Mouse (Mus musculus) cerebellum, postnatal 36 days (tissue): Measurements from ENCODE around the gene Aspdh.

ENCODE experiments used
- DNase-seq, 2 experiments: peaks; one replicate each; pipeline ENCODE4 v3.0.0; 2021 to 2022; ENCODE audit warnings: mixed read lengths in 2 of 2

Aspdh gene

DNA sequence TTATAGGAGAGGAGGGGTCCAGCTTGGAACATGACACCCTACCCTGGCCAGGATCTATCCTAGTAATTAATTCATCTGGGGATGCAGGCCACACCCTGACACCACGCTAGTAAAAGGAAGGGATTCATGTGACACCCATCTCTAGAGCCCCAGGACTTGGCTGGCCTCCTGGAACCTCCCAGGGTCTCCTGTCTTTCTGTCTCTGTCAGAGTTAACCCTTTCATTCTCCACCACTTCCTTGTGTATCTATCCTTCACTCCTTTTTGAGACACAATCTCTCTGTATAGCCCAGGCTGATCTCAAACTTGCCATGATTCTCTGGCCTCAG, 7.3 kb downstream of the Aspdh start:
- DNase-seq, result peak in 1 of 2 experiments; percentile 9

DNA sequence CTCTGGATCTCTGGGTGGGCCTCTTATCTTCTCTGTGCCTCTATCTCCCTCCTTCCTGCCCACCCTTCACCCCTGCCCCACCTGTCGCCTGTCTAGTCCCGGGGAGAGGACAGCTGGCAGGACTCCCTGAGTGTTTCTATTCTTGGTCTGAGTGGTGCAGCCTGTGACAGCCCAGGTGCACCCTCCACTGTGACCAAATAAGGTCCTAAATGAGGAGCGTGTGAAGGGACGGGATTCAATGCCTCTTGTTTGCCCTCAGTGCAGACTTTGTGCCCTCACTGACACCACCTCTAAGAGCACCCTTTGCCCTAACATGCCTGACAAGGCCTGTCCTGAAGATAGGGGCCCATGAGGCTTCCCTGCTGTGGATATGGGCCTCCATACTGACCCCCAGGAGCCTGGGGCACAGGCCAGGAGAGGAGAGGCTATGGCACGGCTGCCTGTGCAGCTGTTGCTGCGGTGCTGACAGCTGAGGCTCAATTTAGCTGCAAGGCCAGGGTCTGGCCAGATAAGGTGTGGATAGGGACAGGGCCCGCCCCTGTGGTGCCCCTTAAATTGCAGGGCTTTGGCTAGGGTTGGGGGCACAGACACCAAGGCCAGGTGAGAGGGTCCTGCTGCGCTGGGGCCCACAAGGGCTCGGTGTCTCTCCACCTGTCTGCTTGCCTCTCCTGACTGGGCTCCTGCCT, 7.9 kb downstream of the Aspdh start:
- peak in 1 of 2 experiments; percentile 32 for DNase-seq

DNA sequence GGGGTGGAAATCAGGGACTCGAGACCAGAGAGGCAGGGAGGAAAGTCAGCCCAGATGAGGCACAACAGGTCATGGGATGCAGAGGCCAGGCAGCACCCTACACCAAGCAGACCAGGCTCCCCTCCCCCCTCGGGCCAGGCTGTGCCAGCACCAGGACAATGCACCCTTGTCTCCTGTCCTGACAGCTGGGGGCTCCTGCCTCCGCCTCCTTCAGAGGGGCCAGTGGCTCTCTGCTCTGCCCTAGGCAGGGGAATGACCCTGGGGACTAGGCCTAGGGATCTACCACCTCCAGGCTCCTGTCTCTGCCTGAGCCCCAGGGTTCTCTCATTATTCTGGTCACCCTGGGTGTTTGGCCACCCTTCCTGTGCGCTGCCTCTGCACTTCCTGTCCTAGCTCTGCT, 9.2 kb downstream of the Aspdh start:
- peak in 1 of 2 experiments; percentile 52 for DNase-seq

DNA sequence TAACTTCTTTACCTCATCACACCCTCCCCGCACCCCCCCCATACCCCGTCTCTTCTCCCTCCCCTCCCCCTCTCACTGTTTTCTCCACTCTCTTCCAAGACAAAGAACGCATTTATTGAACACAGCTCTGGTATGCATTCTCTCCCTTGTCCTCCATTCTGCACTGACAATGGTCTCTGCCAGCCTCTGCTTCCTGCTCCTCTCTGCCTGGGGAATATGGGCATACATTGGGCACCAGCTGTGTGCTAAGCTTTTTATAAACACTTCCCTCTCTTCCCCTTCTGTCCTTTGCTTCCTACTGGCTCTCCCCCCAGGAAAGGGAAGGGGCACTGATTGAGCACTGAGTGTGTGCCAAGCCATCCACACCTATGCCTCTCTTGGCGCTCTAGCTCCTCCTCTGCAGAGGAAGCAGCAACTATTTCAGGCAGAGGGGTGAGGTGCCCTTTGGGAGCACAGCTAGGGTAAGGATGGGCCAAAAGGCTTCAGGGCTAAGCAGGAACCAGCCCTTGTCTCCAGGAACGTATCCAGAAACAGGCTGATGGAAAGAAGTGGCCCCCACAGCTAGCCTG, 9.9 kb downstream of the Aspdh start:
- DNase-seq, result peak in 1 of 2 experiments; percentile 1

DNA sequence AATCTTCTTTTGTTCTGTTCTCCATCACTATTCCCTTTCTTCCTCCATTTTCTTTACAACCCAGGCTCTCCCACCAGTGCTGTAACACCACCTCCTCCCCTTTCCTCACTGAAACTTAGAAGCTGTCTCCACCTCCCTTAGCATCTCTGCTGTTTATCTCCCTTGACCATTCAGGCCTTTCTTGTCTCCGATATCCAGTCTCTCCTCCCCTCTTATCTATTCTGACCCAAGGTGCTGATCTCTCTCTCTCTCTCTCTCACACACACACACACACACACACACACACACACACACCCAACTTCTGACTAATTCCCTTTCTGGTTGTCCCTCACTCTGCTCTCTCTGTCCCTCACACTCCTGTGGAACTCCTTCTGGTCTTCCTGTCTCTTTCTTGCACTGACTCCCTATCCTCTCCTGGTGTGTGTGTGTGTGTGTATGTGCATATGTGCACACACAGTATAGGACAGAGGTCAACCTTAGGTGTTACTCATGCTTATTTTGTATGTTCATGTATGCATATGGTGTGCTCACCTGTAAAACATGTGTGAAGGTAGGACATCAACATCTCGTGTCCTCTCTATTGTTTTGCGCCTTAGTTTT, 17.7 kb downstream of the Aspdh start:
- no peak for DNase-seq

DNA sequence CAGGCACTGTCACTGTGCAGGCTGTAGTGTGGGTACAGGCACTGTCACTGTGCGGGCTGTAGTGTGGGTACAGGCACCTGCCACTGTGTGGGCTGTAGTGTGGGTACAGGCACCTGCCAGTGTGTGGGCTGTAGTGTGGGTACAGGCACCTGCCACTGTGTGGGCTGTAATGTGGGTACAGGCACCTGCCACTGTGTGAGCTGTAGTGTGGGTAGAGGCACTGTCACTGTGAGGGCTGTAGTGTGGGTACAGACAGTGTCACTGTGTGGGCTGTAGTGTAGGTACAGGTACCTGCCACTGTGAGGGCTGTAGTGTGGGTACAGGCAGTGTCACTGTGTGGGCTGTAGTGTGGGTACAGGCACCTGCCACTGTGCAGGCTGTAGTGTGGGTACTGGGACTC, 18.9 kb downstream of the Aspdh start:
- no peak for DNase-seq

DNA sequence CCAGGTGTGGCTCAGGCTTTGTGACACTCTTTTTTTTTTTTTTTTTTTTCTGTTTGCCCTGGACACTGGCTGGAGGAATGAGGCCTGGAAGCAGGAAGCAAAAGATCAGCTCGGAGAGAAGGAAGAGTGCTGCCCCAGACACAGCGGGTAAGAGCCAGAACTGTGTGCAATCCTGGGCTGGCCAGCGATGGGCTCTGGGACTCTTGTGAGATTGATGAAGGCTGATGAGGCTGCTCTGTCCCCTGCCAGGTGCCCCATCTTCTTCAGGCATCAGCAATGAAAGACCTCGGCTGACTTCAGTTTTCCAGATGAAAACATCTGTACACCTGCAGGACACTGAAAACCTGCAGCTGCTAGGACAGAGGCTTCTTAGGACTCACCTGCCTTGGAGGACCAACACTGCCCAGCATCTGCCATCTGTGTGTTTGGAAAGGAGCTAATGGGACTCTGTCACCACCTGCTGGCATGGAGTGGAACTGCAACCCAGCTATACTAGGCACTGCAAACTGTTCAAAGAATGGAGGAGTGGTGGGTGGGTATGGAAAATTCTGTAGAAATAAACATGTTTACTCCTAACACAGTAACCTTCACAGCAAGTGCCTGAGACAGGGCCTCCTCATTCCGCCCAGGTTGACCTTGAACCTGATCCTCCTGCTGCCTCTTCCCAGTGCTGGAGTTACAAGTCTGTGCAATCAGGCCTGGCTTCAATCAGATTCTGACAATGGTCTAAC, 19.8 kb downstream of the Aspdh start:
- peak; percentile 86 to 90 for DNase-seq

DNA sequence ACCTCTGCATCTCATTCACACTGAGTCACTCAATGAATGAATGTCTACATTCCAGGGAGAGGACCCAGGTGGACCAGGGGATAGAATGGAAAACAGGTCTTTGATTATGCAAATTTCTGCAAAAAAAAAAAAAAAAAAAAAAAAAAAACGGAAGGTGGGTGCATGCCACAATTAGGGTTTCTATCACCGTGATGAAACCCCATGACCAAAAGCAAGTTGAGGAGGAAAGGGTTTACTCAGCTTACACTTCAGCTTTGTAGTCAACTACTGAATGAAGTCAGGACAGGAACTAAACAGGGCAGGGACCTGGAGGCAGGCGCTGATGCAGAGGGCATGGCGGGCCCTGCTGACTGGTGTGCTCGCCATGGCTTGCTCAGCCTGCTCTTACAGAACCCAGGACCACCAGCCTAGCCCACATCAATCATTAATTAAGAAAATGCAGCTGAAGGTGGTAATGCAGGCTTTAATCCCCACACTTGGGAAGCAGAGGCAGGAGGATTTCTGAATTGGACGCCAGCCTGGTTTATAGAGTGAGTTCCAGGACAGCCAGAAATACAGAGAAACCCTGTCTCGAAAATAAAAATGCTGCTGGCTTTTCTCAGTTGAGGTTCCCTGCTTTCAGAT, 20.5 kb downstream of the Aspdh start:
- DNase-seq, result no peak

DNA sequence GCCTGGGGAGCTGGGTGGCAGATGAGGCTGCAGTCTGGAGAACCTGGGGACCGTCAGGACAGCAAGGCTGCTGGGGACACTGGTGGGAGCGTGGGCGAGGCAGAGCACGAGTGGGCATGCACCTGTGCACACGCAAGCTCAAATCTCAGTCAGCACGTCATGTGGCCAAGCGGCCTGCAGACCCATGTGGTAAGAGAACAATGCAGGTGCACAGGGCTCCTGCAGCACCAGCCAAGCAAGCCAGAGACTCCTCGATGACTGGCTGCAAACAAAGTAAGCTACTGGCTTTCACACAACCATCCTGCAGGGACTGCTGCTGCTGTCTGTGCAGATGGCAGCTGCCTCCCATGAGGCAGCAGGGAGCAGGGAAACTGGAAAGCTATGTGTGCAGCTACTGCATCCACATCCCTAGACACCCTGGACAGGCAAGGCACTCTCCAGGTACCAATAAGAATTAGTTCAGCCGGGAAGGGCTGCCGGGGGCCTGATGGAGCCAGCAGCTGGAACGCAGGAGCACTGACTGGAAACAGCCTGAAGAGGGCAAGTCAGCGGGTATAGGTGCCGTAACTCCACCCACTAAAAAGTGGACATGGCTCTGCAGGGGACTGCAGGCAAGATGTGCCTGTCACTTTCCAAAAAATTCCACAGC, 21.9 kb downstream of the Aspdh start:
- DNase-seq, result no peak

DNA sequence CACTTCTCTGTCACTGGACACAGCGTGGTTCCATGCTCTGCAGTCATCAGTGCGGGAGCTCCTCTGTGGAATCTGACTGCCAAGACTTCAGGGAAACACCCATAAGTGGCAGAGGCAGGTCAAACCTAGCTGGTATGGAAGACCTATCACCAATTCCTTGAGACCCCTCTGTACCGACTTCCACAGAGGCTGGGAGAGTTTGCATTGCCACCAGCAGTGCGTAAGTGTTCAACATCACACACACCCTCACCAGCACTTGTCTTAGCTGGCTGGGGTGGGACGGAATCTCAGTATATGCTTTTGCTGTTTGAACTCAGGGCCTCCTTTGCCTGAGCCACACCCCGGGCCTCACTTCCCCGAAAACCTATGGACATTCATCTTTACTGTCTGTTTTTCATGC, 22.7 kb downstream of the Aspdh start:
- no peak for DNase-seq

DNA sequence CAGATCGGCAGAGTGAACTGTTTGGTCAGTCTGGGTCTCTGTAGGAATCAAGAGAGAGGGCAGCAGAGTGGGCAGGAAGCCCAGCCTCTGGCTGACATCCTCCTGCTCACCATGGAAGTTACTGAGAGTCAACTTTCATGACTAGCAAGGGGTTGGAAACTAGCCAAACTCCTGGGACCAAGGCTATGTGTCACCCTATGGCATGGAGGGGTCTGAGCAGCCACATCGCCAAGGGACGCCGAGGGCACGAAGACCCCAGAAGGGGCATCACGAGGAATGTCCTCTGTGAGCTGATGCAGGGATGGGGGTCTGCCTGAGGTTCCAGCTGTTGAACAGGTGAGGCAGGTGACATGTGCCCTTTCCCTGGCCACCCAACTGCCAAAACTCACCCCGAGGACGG, 23.4 kb downstream of the Aspdh start:
- no peak for DNase-seq

DNA sequence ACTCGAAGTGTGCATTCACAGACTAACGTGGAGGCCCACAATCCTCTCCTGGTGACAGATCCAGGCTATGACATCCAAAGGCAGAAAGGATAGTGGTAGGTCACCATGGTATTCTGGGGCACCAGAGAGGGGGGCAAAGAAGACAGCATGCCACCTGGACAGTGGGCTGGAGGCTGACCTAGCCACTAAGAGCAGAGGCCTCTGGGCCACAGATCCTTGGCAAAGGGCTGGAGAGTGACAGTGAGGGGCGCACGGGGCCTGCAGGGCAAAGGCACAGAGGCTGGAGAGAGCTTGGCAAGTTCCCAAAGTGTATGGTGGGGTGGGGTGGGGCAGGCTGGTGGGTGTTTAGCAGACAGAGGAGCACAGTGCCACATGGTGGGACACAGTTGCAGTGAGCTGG, 25.1 kb downstream of the Aspdh start:
- DNase-seq, result peak in 1 of 2 experiments; percentile 5

DNA sequence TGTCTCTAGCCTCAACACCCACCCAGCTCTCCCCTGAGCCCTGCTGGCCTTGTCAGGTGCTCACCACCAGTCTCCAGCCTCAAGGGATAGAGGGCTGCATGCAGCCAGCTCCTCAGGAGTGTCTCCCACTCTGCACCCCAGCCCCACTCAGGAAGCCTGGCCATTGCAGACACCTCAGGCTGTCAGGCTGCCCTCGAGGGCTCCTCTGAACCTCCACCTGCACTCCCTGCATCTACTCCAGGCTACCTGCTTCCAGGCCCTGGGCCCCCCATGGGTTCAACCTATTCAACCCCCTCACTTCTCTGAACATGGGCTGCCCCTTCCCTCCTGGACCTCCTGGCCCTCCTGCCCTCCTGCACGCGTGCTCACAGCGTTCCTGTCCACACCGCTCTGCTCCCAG, 26.2 kb downstream of the Aspdh start:
- DNase-seq, result no peak

DNA sequence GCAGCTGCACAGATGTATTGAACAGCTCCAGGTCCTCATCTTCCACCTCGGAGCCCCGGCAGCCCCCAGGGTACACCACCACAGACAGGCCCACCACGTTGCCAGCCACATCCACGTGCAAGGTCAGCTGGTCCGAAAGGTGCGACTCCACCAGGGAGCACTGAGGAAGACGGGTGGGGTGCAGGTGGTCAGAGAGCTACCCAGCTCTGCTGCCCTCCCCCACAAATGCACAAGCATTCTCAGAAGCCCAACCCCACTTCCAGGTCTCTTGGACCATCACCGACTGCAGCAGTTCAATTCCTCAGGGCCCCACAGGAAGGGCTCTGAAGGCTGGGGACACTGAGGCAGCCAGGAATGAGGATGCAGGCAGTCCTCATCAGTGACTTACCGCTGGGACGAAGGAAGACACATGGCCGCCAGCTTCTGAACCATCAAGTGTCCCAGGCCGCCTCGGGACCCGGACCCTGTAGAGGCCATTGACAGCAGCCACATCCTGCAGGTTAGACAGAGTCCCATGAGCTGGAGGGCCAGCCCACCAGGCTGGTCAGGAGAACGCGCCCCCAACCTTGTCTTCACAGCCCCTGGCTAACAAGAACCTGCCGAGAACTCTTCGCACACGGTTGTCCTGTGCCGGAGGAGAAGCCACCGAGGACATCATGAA, 27.1 kb downstream of the Aspdh start:
- DNase-seq, result no peak

DNA sequence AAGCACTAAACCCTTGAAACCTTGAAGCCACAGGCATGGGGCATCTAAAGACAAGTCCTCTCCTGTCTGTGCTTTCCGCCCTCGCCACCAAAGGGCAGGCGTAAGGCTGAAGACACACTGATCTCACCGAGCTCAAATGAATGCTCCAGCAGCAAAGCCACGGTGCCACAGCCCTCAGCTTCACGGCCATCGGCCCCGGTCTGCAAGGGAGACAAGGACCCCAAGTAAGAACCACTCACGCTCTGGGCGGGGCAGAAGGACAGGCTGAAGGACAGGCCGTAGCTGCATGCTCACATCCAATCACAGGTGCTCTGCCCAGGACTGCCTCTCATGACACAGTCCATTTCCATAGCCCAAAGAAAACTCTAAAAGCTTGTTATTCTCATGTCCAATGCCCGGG, 29.5 kb downstream of the Aspdh start:
- DNase-seq, result no peak

DNA sequence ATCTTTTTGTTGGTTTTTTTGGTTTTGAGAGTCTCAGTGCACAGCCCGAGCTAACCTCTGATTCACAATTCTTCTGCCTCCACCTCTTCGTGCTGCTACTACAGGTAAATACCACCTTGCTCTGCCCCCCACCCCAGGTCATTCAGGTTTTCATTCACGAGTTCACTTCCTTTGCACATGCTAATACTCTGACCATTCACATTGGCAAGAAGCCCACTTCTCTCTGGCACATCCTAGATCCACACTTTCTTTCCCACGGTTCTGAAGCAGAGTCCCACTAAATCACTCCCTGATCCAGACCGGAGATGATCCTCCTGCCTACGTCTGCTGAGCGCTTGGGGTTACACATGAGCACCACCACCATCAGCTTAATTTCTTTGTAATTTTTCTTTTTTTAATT, 29.9 kb downstream of the Aspdh start:
- no peak for DNase-seq

DNA sequence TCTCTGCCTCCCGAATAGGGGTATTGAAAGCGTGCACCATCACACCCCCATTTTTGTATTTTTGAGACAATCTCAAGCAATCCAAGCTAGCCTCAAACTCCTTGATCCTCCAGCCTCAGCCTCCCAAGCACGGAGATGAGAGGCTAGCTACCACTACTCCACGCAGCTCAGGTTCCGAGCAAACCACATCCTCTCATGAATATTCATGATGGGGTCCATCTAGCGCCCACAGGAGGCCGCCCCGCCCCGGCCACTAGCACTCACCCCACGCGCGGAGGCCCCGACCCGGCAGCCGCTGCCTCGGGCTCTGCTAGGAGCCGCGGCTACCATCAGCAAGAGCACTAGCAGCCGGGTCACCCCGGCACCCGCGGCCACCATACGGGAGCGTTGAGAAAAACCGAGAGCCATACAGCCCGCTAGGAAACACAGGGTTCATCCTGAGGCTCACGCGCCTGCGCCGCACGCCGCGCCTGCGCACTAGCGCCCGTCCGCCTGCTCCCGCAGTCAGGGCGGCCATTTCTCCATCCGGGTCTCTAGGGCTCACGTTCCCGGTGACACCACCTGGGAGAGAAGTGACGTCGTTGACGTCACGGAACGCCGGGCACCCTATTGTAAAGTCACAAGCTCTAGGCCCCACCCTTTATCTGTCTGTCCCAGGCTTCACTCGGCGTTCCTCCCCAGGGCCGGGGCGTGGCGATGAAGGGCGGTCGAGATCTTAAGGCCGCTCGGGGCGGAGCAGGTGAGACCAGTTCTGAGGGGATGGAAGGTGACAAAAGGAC, 31.0 kb downstream of the Aspdh start, which contains the start of the genes Emc10 and Fam71e1:
TSS of gene Emc10 (minus strand) at position 538 of the 779 bp plus-strand sequence.
TSS of gene Fam71e1 (plus strand) at position 590 of the 779 bp plus-strand sequence.
- peak; percentile 99 for DNase-seq

DNA sequence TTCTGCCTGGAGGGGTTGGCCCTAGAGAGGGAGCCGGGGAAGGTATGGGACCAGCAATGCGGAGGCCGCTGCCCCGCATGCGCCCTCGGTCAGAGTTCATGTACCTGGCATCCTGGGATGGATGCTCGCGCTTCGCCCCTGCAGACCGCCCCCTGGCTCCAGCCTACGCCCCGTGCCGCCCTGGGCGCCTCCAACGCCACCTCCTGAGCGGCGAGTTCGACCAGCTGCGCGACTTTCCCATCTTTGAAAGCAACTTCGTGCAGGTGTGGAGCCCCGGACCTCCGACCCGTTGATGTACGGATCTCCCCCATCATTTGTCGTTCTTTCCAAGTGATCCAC, 31.5 kb downstream of the Aspdh start:
- DNase-seq, result no peak

DNA sequence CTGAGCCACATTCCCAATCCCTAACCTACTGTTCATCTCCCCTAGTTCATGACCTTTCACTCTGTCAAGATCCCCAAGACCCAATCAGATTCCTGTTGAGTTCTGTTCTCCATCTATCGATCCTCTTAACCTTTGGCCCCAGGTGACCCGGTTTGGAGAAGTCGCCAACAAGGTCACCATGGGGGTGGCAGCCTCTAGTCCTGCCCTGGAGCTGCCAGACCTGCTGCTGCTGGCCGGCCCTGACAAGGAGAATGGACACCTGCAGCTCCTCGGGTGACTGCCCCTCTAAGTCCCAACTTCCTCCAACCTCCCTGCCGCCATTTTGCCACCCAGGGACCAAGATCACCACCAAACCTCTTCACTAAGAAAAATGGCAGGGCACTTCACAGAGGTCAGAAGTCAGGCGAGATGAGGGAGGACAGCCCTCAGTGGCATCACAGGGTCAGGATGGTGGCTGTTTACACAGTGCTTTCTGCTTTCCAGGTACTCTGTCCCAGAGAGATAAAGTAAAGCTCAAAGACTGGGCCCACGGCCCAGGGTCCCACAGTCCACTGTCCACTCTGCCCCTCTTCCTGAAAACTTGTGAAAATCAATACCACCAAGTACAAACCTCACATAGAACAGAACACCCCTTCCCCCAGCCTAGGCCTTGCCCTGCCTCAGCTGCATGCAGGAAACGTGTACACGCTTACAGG, 32.3 kb downstream of the Aspdh start:
- no peak for DNase-seq

DNA sequence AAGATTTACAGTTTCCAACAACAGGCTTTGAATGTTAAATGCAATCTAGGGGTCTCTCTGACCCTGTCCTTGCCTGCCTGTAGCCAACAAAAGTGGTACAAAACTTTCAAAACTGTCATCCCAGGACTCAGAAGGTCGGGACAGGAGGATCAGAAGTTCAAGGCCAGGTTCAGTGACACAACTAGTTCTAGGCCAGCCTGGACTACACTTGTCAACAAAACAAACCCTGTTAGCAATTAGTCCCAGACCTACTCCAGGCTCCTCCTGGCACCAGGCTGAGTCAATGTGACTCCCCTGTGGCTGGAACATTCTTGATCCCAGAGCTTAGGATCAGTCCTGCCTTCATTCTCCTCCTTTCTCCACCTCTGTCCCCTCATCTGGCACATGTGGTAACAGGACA, 33.7 kb downstream of the Aspdh start:
- no peak for DNase-seq

DNA sequence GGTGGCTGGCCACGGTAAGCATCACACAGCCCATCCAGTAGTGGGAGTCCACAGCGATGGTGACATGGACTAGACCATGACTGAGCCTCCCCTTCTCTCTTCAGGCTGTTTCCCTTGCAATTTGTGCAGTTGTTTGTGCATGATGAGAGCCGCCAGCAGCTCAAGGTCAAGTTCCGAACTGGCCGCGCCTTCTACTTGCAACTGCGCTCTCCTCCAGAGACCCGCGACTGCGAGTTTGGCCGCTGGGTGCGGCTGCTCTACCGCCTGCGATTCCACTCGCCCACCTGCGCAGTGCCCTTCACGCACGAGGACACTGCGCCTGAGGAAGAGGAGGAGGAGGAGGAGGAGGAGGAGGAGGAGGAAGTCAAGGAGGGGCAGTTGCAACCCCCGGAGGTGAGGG, 34.9 kb downstream of the Aspdh start:
- DNase-seq, result no peak
